Mouse (Mus musculus) olfactory bulb, adult 2 months (tissue): ENCODE measurements around the gene Mamld1. TPM values are rescaled to one million over a fixed set of nuclear protein-coding genes. Genes with fewer than 3 reads are reported as not detected.

Source experiments
- H3K27ac ChIP-seq: fragments of 200-500 bp; 2 replicates; pipeline ENCODE4 v1.5.1; 2012; ENCODE audit warnings: low read depth, low read length; ENCODE audit not compliant: insufficient read depth
- H3K4me1 ChIP-seq: fragments of 200-500 bp; 2 replicates; pipeline ENCODE4 v1.6.1; 2012; ENCODE audit warnings: low read length; ENCODE audit not compliant: control insufficient read depth, insufficient read depth
- H3K4me3 ChIP-seq: fragments of 200-500 bp; 2 replicates; pipeline ENCODE4 v1.5.1; 2012; ENCODE audit warnings: mild to moderate bottlenecking, low read depth, low read length, moderate library complexity; ENCODE audit not compliant: insufficient read depth
- CTCF ChIP-seq: fragments of 200-500 bp; IDR thresholded peaks from 2 replicates; pipeline ENCODE4 v1.5.1; 2012; ENCODE audit warnings: low read depth, mild to moderate bottlenecking, low read length, moderate library complexity; ENCODE audit not compliant: insufficient read depth
- POLR2A ChIP-seq: fragments of 200-500 bp; IDR thresholded peaks from 2 replicates; pipeline ENCODE4 v1.6.1; 2012; ENCODE audit warnings: mild to moderate bottlenecking, low read depth, low read length, moderate library complexity; ENCODE audit not compliant: insufficient read depth
- WGBS: fragments of 180-500 bp; shearing (Covaris S2); methylation state at CpG from one replicate; pipeline ENCODE4 v1.1.7; 2018; 5-methylcytosine and 5-hydroxymethylcytosine counted together
- polyA plus RNA-seq: library from polyadenylated mRNA; stranded (reverse); fragments of >200 nt; gene quantifications from 2 replicates; pipeline ENCODE4 v1.2.4, GENCODE M21; 2012; ENCODE audit warnings: low replicate concordance; ENCODE audit not compliant: missing spikeins, insufficient read depth, insufficient read length

The Mamld1 gene
- polyA plus RNA-seq, 1 experiment: not detected

DNA sequence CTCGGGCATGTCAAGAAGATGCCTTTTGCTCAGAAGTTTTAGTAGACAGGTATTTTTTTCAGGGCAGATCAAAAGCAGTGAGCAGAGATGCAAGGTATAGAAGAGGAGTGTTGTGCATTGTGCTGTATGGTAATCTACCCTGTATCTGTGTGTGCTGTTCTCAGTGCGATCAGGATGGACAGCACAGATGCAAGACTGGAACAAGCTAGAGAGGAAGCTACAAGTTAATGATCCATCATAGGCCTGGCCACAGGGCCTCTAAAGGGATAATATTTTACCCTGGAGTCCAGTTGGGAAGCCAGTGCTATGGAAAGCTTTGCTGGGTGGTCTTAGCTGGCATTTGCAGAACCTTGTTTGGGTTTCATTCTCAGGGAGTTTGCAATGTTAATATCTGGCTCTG, 6.9 kb downstream of the Mamld1 start:
- TF ChIP-seq CTCF (no peak), POLR2A (no peak)
- WGBS: 90% methylated on average over 2 of the region's 2 CpGs
- Histone ChIP-seq H3K4me3 (no peak overlapping the region), H3K27ac (no peak overlapping the region), H3K4me1 (peaks cover 4% of the 10 kb centered on the region)

DNA sequence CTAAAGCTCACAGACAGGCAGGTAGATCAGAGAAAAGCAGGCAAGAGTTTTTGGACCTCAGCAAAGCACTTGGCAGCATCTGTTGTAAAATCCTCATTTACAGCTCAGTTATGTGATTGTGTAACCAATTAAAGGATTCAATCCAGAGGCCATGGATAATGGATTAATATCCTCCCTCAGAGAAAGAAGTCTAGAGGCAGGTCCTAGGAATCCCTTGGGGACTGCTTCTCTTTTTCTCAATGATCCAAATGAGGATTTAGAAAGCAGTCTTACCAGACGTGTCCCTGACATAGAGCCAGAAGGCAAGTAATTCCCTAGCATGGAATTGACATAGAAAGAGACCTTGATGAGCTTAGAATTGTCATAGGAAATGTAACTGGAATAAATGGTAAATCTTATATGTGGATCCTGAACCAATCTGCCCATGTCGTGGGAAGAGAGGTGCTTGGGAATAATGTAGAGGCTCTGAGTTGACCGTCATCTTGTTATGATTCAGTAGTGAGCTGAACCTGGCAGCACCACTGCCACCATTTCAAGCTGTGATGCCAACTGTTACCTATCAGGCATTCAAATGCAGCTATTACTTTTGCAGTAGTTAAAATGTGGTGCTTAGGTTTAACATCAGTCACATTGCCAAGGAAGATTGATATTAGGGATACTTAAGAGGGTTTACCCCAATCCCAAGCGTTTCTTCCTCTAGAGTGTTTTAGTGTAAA, 35.2 kb downstream of the Mamld1 start:
- no peak overlapping the region for H3K4me3 ChIP-seq
- TF ChIP-seq CTCF: no peak
- TF ChIP-seq POLR2A: no peak
- 89% methylated on average over 4 of the region's 4 CpGs for WGBS
- no peaks in the 10 kb centered on the region for H3K4me1 ChIP-seq
- H3K27ac ChIP-seq: no peak overlapping the region

DNA sequence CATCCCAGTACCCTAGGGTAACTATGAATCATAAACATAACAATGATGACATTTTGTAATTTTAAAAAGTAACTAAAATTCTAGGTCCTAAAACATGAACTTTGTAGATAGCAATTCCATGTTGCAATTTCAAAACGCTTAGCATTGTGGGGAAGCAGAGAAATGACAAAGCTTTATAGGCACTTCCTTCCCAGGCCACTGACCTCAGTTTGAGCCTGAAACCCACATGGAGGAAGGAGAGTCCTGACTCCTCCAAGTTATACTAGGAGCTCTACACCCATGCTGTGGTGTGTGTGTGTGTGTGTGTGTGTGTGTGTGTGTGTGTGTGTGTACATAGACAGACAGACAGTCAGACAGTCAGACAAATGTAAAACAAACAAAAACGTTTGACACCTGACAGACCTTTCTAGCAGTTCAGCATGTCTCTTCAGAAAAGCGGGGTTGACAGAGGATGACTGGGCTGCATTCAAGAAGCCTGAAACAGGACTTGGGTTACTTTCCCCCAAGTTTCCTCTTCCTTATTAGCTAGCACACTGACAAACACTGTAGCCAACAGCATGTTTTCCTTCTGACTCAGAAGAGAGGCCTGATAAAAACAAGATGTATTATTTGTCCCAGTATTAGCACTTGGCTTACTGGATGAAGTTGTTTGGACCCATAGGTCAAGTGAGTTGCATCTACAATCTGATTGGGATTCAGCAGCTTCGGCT, 37.5 kb downstream of the Mamld1 start:
- 57% methylated on average over 4 of the region's 4 CpGs for whole genome bisulfite sequencing
- TF ChIP-seq CTCF: no peak
- Histone ChIP-seq H3K27ac (no peak overlapping the region), H3K4me3 (no peak overlapping the region), H3K4me1 (no peaks in the 10 kb centered on the region)

DNA sequence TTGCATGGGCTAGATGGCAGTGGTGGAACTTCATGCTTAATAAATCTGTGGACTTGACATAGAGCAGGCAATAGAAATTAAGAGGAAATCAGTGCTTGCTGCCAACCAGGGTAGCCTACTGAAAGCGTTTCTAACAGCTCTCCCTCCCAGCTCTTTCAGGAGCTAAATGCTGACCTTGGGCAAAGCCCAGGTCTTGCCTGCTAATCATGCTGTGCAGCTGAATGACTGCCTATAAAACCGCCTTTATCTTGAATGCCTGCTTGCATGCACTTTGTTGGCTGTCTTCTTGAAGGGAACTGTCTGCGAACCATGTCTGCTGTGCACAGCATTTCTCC, 38.0 kb downstream of the Mamld1 start:
- H3K4me3 ChIP-seq: no peak overlapping the region
- TF ChIP-seq CTCF (no peak), POLR2A (no peak)
- 57% methylated on average over 3 of the region's 3 CpGs for WGBS
- no peaks in the 10 kb centered on the region for H3K4me1 ChIP-seq
- no peak overlapping the region for H3K27ac ChIP-seq

DNA sequence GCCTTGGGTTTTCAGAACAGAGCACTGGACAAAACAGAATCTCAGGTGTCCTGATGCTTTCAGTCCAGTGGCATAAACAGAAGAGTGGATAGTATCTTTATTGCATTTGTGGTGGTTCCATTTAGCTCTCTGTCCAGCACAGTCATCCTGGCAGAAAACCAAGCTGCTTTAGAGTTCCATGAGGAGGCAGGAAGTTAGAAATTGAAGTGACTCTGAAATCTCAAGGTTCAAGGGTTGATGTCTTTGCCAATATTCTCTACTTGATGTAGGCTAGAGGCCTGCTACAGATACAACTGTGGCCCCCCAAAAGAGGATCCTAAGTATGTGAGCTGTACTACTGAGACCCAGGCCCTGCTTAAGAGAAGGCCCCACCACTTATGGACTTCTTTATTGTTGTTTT, 55.8 kb downstream of the Mamld1 start:
- Histone ChIP-seq H3K27ac (peak overlapping the region; percentile 74), H3K4me3 (no peak overlapping the region), H3K4me1 (peaks cover 5% of the 10 kb centered on the region; the same call in 1 of the 2 replicates)
- no peak for TF ChIP-seq CTCF
- no peak for TF ChIP-seq POLR2A

DNA sequence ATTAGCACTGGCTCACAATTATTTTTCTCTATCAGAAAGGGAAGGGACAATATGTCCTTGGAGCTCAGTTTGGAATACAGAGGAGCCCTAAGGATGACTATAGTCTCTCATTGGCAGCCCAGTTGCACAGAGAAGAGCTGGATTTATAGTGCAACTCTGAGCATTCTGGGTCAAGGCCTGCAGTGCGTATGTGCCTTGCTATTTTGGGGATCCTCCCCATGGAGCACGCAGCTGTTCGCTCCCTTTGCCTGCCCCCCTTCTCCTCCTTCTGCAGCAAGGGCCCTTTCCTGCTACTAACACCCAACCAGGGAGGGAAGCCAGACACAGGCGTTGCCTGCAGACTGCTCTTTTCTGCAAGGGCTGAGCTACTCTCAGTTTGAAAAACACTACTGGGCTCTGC, 56.3 kb downstream of the Mamld1 start:
- TF ChIP-seq CTCF (no peak), POLR2A (no peak)
- 36% methylated on average over 4 of the region's 4 CpGs for WGBS

DNA sequence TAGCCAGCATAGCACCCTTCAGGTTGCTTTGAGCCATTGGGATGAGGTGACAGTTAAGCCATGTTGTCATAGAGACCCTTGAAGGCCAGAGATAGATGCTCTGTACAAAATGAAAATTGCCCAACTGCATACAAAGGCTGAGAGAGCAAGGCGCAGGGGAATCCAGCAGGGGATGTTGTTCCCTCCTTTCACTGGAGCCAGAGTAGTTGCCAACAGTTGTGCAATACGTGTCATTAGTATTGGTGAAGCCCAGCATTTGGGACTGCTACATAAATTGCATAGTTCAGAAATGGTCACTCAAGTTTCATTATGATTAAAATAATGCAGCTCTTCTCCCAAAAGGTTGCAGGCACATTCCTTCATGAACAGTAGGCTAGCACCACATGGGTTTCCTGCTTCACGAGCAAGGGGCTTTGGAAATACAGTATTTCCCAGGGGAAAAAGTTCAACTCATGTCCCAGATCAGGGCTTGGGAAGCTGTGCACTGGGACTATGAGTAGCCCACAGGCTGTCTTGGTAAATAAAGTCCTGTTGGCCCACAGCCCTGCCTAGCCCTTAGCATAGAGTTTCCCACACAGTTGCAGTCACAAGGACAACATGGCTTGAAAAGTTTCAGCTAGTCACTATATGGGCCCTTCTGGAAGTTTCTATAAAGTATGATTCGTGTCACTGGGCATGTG, 58.1 kb downstream of the Mamld1 start:
- H3K4me3 ChIP-seq: no peak overlapping the region
- 74% methylated on average over 4 of the region's 4 CpGs for WGBS
- no peak overlapping the region for H3K27ac ChIP-seq
- peaks cover 5% of the 10 kb centered on the region; the same call in 1 of the 2 replicates for H3K4me1 ChIP-seq
- TF ChIP-seq CTCF (no peak), POLR2A (no peak)

More for the DNA sequence above, 56.3 kb downstream of the Mamld1 start:
- Histone ChIP-seq H3K4me1 (peaks cover 5% of the 10 kb centered on the region; the same call in 1 of the 2 replicates), H3K4me3 (no peak overlapping the region), H3K27ac (peak overlapping the region; percentile 91)

DNA sequence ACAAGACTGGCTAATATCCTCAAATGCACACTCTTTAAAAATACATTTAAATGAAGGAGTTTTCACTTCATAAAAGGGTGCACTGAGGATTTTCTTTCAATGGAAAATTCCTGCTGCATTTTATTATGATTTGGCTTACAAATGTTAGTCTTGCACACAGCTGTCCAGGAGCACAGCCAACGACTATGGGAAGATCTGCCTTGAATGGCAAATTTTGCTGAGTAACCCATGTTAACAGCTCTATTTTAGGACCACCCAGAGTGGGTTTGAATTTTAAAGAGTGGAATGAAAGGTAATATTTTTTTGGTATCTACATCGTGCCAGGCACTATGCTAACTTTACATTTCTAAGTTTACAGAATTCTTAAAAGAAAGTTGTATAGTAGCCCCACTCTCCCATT, 60.3 kb downstream of the Mamld1 start:
- WGBS: 43% methylated on average over 2 of the region's 2 CpGs
- TF ChIP-seq POLR2A (no peak), CTCF (no peak)
- H3K4me3 ChIP-seq: no peak overlapping the region
- peaks cover 5% of the 10 kb centered on the region; the same call in 1 of the 2 replicates for H3K4me1 ChIP-seq
- no peak overlapping the region for H3K27ac ChIP-seq
